Mouse (Mus musculus): ENCODE measurements around the gene Upk3b. TPM values are rescaled to one million over a fixed set of nuclear protein-coding genes. Genes with fewer than 3 reads are reported as not detected.

Gene Upk3b
- polyA plus RNA-seq, 1 experiment from 2014 or later: 16.6 TPM

DNA sequence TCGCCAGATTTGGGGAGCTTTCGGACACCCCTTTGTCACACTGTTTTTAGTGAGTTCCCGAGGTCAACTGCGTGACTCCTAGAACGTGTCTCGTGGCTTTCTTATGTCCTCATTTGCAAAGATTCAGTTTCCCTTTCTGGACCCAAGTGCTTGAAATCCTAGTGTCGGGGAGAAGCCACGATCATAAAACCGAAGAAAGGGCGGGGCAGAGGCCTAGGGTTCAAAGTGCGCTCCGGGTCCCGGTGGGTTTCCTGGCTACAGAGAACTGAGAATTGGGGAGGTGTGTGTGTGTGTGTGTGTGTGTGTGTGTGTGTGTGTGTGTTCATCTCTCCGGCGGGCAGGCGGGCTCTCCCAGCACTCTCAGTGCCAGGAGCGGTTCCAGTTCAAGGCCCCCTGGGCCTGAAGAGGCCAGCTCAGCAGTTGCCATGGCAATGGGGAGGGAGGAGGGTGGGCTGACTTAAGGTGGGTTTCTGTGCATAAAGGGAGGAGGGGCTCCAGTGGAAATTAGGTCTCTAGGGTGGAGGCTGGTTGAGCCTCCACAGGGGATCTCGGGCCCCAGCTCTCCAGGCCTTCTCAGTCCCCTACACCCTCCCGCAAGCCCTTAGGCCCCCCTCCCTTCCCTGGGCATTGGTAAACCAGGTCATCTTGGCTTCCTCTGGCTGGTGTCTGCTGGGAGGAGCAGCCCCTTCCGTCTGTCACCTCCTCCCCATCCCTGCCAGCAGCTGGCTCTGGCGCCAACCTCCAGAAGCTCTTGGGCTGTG lies 46.8 kb downstream of the Upk3b start:
- DNase-seq (ENCODE audit: low spot score) (no peak), ATAC-seq (replicated peaks; ENCODE audit: low FRiP score) (no peak)
- Histone ChIP-seq H3K27ac (ENCODE audit: low read depth, low read length) (no peak overlapping the region), H3K36me3 (ENCODE audit: control insufficient read depth, insufficient read depth, low read length) (no peaks in the 10 kb centered on the region), H3K4me2 (peak overlapping the region; percentile 95), H3K4me1 (replicated peaks; ENCODE audit: control insufficient read depth, insufficient read depth, low read length) (peaks cover 7% of the 10 kb centered on the region), H3K9ac (ENCODE audit: low read depth, low read length) (no peak overlapping the region), H3K9me3 (ENCODE audit: control insufficient read depth, low read length) (no peaks in the 10 kb centered on the region), H3K4me3 (ENCODE audit: low read depth, low read length) (no peak overlapping the region), H3K27me3 (replicated peaks; ENCODE audit: control insufficient read depth, insufficient read depth, low read length) (peaks cover 15% of the 10 kb centered on the region)
- 20% methylated on average over 21 of the region's 21 CpGs for WGBS

DNA sequence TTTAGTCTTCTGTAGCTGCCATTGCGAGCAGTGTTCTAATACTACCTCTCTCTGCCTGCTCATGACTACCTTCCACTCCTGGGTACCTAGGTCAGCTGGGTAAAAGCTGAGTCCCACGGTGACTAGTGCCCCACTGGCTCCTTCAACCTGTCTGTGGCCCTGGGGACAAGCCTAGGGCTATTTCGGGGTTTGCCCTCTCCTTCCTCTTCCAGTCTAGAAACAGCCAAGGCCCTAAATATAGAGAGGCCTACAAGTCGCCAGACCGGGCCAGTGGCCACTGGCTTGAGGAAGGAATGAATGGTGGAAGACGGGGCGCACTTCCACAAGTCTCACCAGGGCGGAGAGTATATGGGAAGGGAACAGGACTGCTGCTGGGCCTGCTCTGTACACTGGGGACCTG lies 48.0 kb downstream of the Upk3b start:
- H3K4me3 ChIP-seq (ENCODE audit: low read depth, low read length): no peak overlapping the region
- ATAC-seq (replicated peaks; ENCODE audit: low FRiP score): no peak
- no peaks in the 10 kb centered on the region for H3K9me3 ChIP-seq (ENCODE audit: control insufficient read depth, low read length)
- no peak overlapping the region for H3K27ac ChIP-seq (ENCODE audit: low read depth, low read length)
- peaks cover 17% of the 10 kb centered on the region for H3K27me3 ChIP-seq (replicated peaks; ENCODE audit: control insufficient read depth, insufficient read depth, low read length)
- DNase-seq (ENCODE audit: low spot score): no peak
- no peak overlapping the region for H3K4me2 ChIP-seq
- H3K9ac ChIP-seq (ENCODE audit: low read depth, low read length): no peak overlapping the region
- peaks cover 7% of the 10 kb centered on the region for H3K4me1 ChIP-seq (replicated peaks; ENCODE audit: control insufficient read depth, insufficient read depth, low read length)
- WGBS: 74% methylated on average over 8 of the region's 8 CpGs
- H3K36me3 ChIP-seq (ENCODE audit: control insufficient read depth, insufficient read depth, low read length): no peaks in the 10 kb centered on the region

DNA sequence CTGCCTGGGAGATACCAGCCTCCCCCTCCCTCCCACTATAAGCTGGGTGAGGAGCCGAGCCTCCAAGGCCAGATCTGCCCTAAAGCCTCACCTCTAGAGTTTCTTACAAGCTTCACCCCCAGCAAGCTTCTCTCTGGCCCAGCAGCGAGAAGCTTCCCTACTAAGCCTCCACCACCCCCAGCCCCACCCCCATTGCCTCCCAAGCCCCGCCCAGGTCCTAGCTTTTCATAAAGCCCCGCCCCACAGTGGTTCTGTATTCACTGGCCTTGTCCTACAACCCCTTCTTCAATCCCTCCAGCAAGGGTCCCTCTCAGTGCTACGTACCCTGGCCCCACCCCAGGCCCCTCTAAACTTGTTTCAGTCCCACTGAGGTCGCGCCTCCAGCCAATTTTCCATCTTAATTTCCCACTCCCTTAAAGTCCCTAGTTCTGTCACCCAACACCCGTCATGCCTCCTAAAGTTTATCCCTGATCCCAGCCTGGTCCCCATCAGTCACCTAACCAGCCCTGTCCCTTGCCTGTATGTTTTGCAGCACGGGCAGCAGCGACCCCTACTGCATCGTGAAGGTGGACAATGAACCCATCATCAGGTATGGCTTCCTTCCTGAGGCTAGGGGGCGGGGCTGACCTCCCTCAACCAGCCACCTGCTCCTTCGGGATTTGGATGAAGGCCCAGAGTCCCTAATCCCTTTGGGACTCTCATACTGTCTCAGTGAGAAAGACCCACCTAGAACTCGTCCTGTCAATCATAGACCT lies 50.7 kb downstream of the Upk3b start:
- peaks cover 5% of the 10 kb centered on the region for H3K4me1 ChIP-seq (replicated peaks; ENCODE audit: control insufficient read depth, insufficient read depth, low read length)
- 19% methylated on average over 14 of the region's 14 CpGs for WGBS
- DNase-seq (ENCODE audit: low spot score): no peak
- no peak overlapping the region for H3K9ac ChIP-seq (ENCODE audit: low read depth, low read length)
- H3K27me3 ChIP-seq (replicated peaks; ENCODE audit: control insufficient read depth, insufficient read depth, low read length): peaks cover 19% of the 10 kb centered on the region
- H3K36me3 ChIP-seq (ENCODE audit: control insufficient read depth, insufficient read depth, low read length): no peaks in the 10 kb centered on the region
- no peak overlapping the region for H3K27ac ChIP-seq (ENCODE audit: low read depth, low read length)
- H3K4me3 ChIP-seq (ENCODE audit: low read depth, low read length): no peak overlapping the region
- ATAC-seq (replicated peaks; ENCODE audit: low FRiP score): no peak
- no peaks in the 10 kb centered on the region for H3K9me3 ChIP-seq (ENCODE audit: control insufficient read depth, low read length)
- H3K4me2 ChIP-seq: no peak overlapping the region

DNA sequence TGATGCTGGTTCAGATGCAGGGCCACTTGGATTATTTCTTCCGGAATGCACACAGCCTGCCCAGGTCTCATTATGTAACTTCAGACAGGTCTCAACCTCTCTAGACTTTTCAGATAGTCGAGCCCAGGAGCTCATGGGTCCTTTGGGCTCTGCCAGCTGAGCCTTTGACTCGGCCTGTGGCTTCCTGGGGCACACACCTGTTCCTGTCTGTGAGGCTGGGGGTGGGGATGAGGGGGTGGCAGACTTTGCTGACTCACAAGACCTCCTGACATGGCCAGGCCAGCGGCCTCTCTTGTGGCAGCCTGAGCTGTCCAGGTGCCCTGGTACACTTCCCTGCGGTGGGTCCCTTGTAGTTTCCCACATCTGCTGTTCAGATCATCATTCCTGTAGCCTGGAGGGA lies 53.6 kb downstream of the Upk3b start:
- DNase-seq (ENCODE audit: low spot score) (no peak), ATAC-seq (replicated peaks; ENCODE audit: low FRiP score) (no peak)
- no peak overlapping the region for H3K4me3 ChIP-seq (ENCODE audit: low read depth, low read length)
- WGBS: 64% methylated on average over 5 of the region's 5 CpGs
- no peak overlapping the region for H3K9ac ChIP-seq (ENCODE audit: low read depth, low read length)
- peaks cover 4% of the 10 kb centered on the region for H3K27me3 ChIP-seq (replicated peaks; ENCODE audit: control insufficient read depth, insufficient read depth, low read length)
- H3K36me3 ChIP-seq (ENCODE audit: control insufficient read depth, insufficient read depth, low read length): no peaks in the 10 kb centered on the region
- H3K4me2 ChIP-seq: no peak overlapping the region
- no peaks in the 10 kb centered on the region for H3K9me3 ChIP-seq (ENCODE audit: control insufficient read depth, low read length)
- H3K4me1 ChIP-seq (replicated peaks; ENCODE audit: control insufficient read depth, insufficient read depth, low read length): no peaks in the 10 kb centered on the region
- H3K27ac ChIP-seq (ENCODE audit: low read depth, low read length): no peak overlapping the region

DNA sequence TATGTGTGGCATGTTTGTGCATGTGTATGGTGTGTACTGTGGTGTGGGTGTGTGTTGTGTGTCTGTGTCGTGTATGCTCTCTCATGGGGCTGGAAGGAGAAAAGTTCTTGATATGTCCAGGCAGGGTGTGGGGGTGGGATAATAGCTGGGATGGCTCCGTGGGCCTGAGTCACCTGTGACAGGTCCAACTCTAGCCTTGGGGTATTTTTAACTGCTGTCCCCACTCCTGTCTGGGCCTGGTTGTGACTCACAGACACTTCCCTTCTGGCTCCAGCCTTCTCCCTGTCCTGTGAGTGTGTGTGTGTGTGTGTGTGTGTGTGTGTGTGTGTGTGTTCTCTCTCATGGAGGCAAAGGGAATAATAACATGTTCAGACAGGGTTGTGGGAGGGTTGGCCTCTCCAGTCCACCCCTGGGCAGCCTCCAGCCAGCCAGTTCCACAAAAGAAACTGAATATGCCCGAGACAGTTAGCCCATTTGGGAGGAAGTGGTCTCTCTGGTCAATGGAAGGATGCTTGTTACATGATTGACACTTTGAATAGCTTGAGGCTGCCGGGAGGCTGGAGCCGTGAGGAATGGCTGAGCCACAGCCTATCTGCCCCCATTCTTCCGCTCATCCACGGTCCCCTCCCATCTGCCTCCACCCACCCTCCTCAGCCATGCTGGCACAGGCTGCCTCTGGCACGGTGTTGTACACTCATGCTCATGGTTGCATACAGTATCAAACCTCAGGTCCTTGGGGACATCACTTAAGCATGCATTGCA lies 56.1 kb downstream of the Upk3b start:
- Histone ChIP-seq H3K36me3 (ENCODE audit: control insufficient read depth, insufficient read depth, low read length) (no peaks in the 10 kb centered on the region), H3K27ac (ENCODE audit: low read depth, low read length) (no peak overlapping the region), H3K4me2 (no peak overlapping the region), H3K9me3 (ENCODE audit: control insufficient read depth, low read length) (no peaks in the 10 kb centered on the region), H3K9ac (ENCODE audit: low read depth, low read length) (no peak overlapping the region), H3K4me3 (ENCODE audit: low read depth, low read length) (no peak overlapping the region), H3K27me3 (replicated peaks; ENCODE audit: control insufficient read depth, insufficient read depth, low read length) (peaks cover 4% of the 10 kb centered on the region), H3K4me1 (replicated peaks; ENCODE audit: control insufficient read depth, insufficient read depth, low read length) (no peaks in the 10 kb centered on the region)
- 0 out of 2 replicates have a peak, but pooled peaks have one; percentile 34 for ATAC-seq (replicated peaks; ENCODE audit: low FRiP score)
- 42% methylated on average over 8 of the region's 8 CpGs for WGBS
- DNase-seq (ENCODE audit: low spot score): no peak

DNA sequence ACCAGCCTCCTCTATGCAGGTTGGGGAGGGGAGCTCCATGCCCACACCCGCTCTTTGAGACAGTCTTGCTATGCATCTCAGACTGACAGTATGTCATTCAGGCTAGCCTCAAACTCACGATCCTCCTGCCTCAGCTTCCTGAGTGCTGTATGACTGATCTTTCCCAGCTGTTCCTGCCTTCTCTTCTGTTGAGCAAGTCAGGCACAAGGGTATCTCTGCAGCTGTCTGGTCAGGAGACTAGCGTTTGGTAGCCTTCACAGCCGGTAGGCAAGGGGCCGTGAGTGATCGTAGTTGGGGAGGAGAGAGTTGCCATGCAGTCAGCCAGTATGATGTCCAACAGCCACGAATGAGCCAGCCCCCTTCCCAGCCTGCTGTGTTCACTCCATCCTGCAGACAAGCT lies 56.8 kb downstream of the Upk3b start:
- peaks cover 4% of the 10 kb centered on the region; the same call in 1 of the 2 replicates for H3K27me3 ChIP-seq (replicated peaks; ENCODE audit: control insufficient read depth, insufficient read depth, low read length)
- no peaks in the 10 kb centered on the region for H3K9me3 ChIP-seq (ENCODE audit: control insufficient read depth, low read length)
- H3K9ac ChIP-seq (ENCODE audit: low read depth, low read length): no peak overlapping the region
- no peak overlapping the region for H3K4me2 ChIP-seq
- ATAC-seq (replicated peaks; ENCODE audit: low FRiP score): no peak
- no peak overlapping the region for H3K27ac ChIP-seq (ENCODE audit: low read depth, low read length)
- DNase-seq (ENCODE audit: low spot score): no peak
- no peaks in the 10 kb centered on the region for H3K4me1 ChIP-seq (replicated peaks; ENCODE audit: control insufficient read depth, insufficient read depth, low read length)
- H3K36me3 ChIP-seq (ENCODE audit: control insufficient read depth, insufficient read depth, low read length): no peaks in the 10 kb centered on the region
- no peak overlapping the region for H3K4me3 ChIP-seq (ENCODE audit: low read depth, low read length)
- 62% methylated on average over 7 of the region's 7 CpGs for WGBS

Other genes starting within 250 kb of the Upk3b start
- gene Srrm3, start 231.6 kb upstream of the Upk3b start, polyA plus RNA-seq (2014; fragmentation: Nextera tagmentation; extraction: Ambion mirVana): 0.04 and 0.16 TPM in 2 replicates
- gene Hspb1, start 150.6 kb upstream of the Upk3b start, polyA plus RNA-seq (2014; fragmentation: Nextera tagmentation; extraction: Ambion mirVana): 11.8 and 22.1 TPM in 2 replicates
- gene Ywhag, start 103.9 kb upstream of the Upk3b start, polyA plus RNA-seq (2014; fragmentation: Nextera tagmentation; extraction: Ambion mirVana): 97.3 and 99.8 TPM in 2 replicates
- gene Ssc4d, start 64.0 kb upstream of the Upk3b start, polyA plus RNA-seq (2014; fragmentation: Nextera tagmentation; extraction: Ambion mirVana): 3.0 and 3.1 TPM in 2 replicates
- gene Zp3, start 58.4 kb upstream of the Upk3b start, polyA plus RNA-seq (2014; fragmentation: Nextera tagmentation; extraction: Ambion mirVana): not detected in 2 replicates
- 20.0 and 20.3 TPM in 2 replicates for gene Dtx2, start 43.7 kb upstream of the Upk3b start, polyA plus RNA-seq (2014; fragmentation: Nextera tagmentation; extraction: Ambion mirVana)
- gene Upk3bl, start 16.0 kb downstream of the Upk3b start, polyA plus RNA-seq (2014; fragmentation: Nextera tagmentation; extraction: Ambion mirVana): 0.78 and 0.97 TPM in 2 replicates
- 1.7 TPM in 2 replicates for gene Rasa4, start 45.4 kb downstream of the Upk3b start, polyA plus RNA-seq (2014; fragmentation: Nextera tagmentation; extraction: Ambion mirVana)
- 253 and 261 TPM in 2 replicates for gene Polr2j, start 78.1 kb downstream of the Upk3b start, polyA plus RNA-seq (2014; fragmentation: Nextera tagmentation; extraction: Ambion mirVana)
- gene Lrwd1, start 97.6 kb downstream of the Upk3b start, polyA plus RNA-seq (2014; fragmentation: Nextera tagmentation; extraction: Ambion mirVana): 69.0 and 70.3 TPM in 2 replicates
- 20.3 and 24.9 TPM in 2 replicates for gene Alkbh4, start 97.7 kb downstream of the Upk3b start, polyA plus RNA-seq (2014; fragmentation: Nextera tagmentation; extraction: Ambion mirVana)
- 7.4 and 9.0 TPM in 2 replicates for gene Orai2, start 132.2 kb downstream of the Upk3b start, polyA plus RNA-seq (2014; fragmentation: Nextera tagmentation; extraction: Ambion mirVana)
- 59.9 and 65.5 TPM in 2 replicates for gene Prkrip1, start 160.5 kb downstream of the Upk3b start, polyA plus RNA-seq (2014; fragmentation: Nextera tagmentation; extraction: Ambion mirVana)
- 3.4 and 4.6 TPM in 2 replicates for gene Sh2b2, start 208.1 kb downstream of the Upk3b start, polyA plus RNA-seq (2014; fragmentation: Nextera tagmentation; extraction: Ambion mirVana)